Mouse (Mus musculus): ENCODE results near the gene Btbd9. TPM values are rescaled to one million over a fixed set of nuclear protein-coding genes. Genes with fewer than 3 reads are reported as not detected.
"Not testable (repeated sequence)": the region's sequence is repeated elsewhere in the genome, so short reads cannot be mapped to it uniquely, and the experiment has no call there.

Gene Btbd9
- total and polyA plus RNA-seq, 2 experiments from 2014 or later, result 30.3 to 31.0 TPM

- Histone ChIP-seq H3K27me3 (ENCODE audit: control insufficient read depth, insufficient read depth, low read length) (no peaks in the 10 kb centered on the region), H3K4me2 (ENCODE audit: low read depth, low read length) (no peak overlapping the region), H3K36me3 (replicated peaks; ENCODE audit: control insufficient read depth, insufficient read depth, low read length) (peaks cover 6% of the 10 kb centered on the region; the same call in 1 of the 2 replicates), H3K27ac (ENCODE audit: low read depth) (no peak overlapping the region), H3K4me3 (ENCODE audit: low read depth, low read length) (no peak overlapping the region), H3K4me1 (ENCODE audit: control insufficient read depth, insufficient read depth) (0 out of 2 replicates have a peak, but pooled peaks cover 6% of the 10 kb centered on the region), H3K9me3 (replicated peaks; ENCODE audit: control insufficient read depth, low read length) (no peaks in the 10 kb centered on the region), H3K9ac (replicated peaks; ENCODE audit: low read depth, low read length) (no peak overlapping the region)
- no peak for TF ChIP-seq CTCF (IDR thresholded peaks at IDR 0.05; ENCODE audit: low read depth)
- TF ChIP-seq EP300 (IDR thresholded peaks at IDR 0.05; ENCODE audit: low read depth), result no peak
- ATAC-seq (ENCODE audit: insufficient read depth, low read depth) (no peak), DNase-seq (ENCODE audit: low spot score) (no peak)
- WGBS, result 52% methylated on average over 6 of the region's 6 CpGs
Observed at GRCm38 (mm10) chr17:30525405-30526295, 50.6 kb downstream of the Btbd9 start.

DNA sequence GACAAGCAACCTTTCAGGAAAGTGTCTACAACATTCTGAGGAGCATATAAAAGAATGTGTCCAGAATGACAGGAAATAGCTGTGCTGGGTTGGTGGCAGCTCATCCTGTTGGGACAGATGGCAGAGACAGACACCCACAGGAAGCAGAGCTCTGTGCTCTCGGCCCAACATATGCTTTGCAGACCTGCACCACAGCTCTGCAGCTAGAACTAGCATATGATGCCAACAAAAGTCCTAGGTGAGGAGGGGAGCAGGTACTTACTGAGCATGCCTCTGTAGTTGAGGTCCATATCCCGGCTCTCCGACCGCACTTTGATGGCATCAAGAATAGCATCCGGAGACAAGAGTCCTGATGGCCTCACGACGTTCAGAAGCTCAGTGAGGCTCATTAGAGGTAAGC, 51.8 kb downstream of the Btbd9 start:
- no peak overlapping the region for H3K27ac ChIP-seq (ENCODE audit: low read depth)
- no peaks in the 10 kb centered on the region for H3K27me3 ChIP-seq (ENCODE audit: control insufficient read depth, insufficient read depth, low read length)
- TF ChIP-seq CTCF (IDR thresholded peaks at IDR 0.05; ENCODE audit: low read depth) (no peak), EP300 (IDR thresholded peaks at IDR 0.05; ENCODE audit: low read depth) (no peak)
- H3K9ac ChIP-seq (replicated peaks; ENCODE audit: low read depth, low read length), result no peak overlapping the region
- H3K36me3 ChIP-seq (replicated peaks; ENCODE audit: control insufficient read depth, insufficient read depth, low read length), result peaks cover 6% of the 10 kb centered on the region; the same call in 1 of the 2 replicates
- ATAC-seq (ENCODE audit: insufficient read depth, low read depth), result no peak
- DNase-seq (ENCODE audit: low spot score), result no peak
- WGBS, result 78% methylated on average over 7 of the region's 7 CpGs
- no peak overlapping the region for H3K4me2 ChIP-seq (ENCODE audit: low read depth, low read length)
- H3K4me3 ChIP-seq (ENCODE audit: low read depth, low read length), result no peak overlapping the region
- no peaks in the 10 kb centered on the region for H3K9me3 ChIP-seq (replicated peaks; ENCODE audit: control insufficient read depth, low read length)
- H3K4me1 ChIP-seq (ENCODE audit: control insufficient read depth, insufficient read depth), result 0 out of 2 replicates have a peak, but pooled peaks cover 6% of the 10 kb centered on the region

- Histone ChIP-seq H3K9me3 (replicated peaks; ENCODE audit: control insufficient read depth, low read length) (no peaks in the 10 kb centered on the region), H3K36me3 (replicated peaks; ENCODE audit: control insufficient read depth, insufficient read depth, low read length) (peaks cover 6% of the 10 kb centered on the region; the same call in 1 of the 2 replicates), H3K4me1 (ENCODE audit: control insufficient read depth, insufficient read depth) (0 out of 2 replicates have a peak, but pooled peaks cover 6% of the 10 kb centered on the region), H3K27ac (ENCODE audit: low read depth) (no peak overlapping the region), H3K4me3 (ENCODE audit: low read depth, low read length) (no peak overlapping the region), H3K4me2 (ENCODE audit: low read depth, low read length) (no peak overlapping the region), H3K27me3 (ENCODE audit: control insufficient read depth, insufficient read depth, low read length) (no peaks in the 10 kb centered on the region), H3K9ac (replicated peaks; ENCODE audit: low read depth, low read length) (no peak overlapping the region)
- DNase-seq (ENCODE audit: low spot score) (no peak), ATAC-seq (ENCODE audit: insufficient read depth, low read depth) (no peak)
- TF ChIP-seq EP300 (IDR thresholded peaks at IDR 0.05; ENCODE audit: low read depth) (no peak), CTCF (IDR thresholded peaks at IDR 0.05; ENCODE audit: low read depth) (no peak)
- WGBS, result 57% methylated on average over 2 of the region's 2 CpGs
Observed at GRCm38 (mm10) chr17:30523783-30524182, 52.5 kb downstream of the Btbd9 start.

GRCm38 (mm10) chr17:30522406-30523078, 53.7 kb downstream of the Btbd9 start:
- Histone ChIP-seq H3K9ac (replicated peaks; ENCODE audit: low read depth, low read length) (no peak overlapping the region), H3K27me3 (ENCODE audit: control insufficient read depth, insufficient read depth, low read length) (no peaks in the 10 kb centered on the region)
- TF ChIP-seq CTCF (IDR thresholded peaks at IDR 0.05; ENCODE audit: low read depth) (no peak), EP300 (IDR thresholded peaks at IDR 0.05; ENCODE audit: low read depth) (no peak)

GRCm38 (mm10) chr17:30519172-30519512, 57.1 kb downstream of the Btbd9 start:
- not testable (repeated sequence) for H3K4me3 ChIP-seq (ENCODE audit: low read depth, low read length); H3K4me2 ChIP-seq (ENCODE audit: low read depth, low read length); H3K9me3 ChIP-seq (replicated peaks; ENCODE audit: control insufficient read depth, low read length); H3K9ac ChIP-seq (replicated peaks; ENCODE audit: low read depth, low read length); DNase-seq (ENCODE audit: low spot score); H3K4me1 ChIP-seq (ENCODE audit: control insufficient read depth, insufficient read depth); H3K27ac ChIP-seq (ENCODE audit: low read depth); ATAC-seq (ENCODE audit: insufficient read depth, low read depth); H3K27me3 ChIP-seq (ENCODE audit: control insufficient read depth, insufficient read depth, low read length)
- H3K36me3 ChIP-seq (replicated peaks; ENCODE audit: control insufficient read depth, insufficient read depth, low read length), result peaks cover 18% of the 10 kb centered on the region
- WGBS, result 68% methylated on average over 2 of the region's 2 CpGs

More at GRCm38 (mm10) chr17:30522406-30523078, 53.7 kb downstream of the Btbd9 start:
- Histone ChIP-seq H3K4me2 (ENCODE audit: low read depth, low read length) (no peak overlapping the region), H3K27ac (ENCODE audit: low read depth) (no peak overlapping the region), H3K36me3 (replicated peaks; ENCODE audit: control insufficient read depth, insufficient read depth, low read length) (no peaks in the 10 kb centered on the region; the same call in 1 of the 2 replicates), H3K4me1 (ENCODE audit: control insufficient read depth, insufficient read depth) (0 out of 2 replicates have a peak, but pooled peaks cover 6% of the 10 kb centered on the region), H3K4me3 (ENCODE audit: low read depth, low read length) (no peak overlapping the region), H3K9me3 (replicated peaks; ENCODE audit: control insufficient read depth, low read length) (no peaks in the 10 kb centered on the region)
- no peak for DNase-seq (ENCODE audit: low spot score)
- ATAC-seq (ENCODE audit: insufficient read depth, low read depth), result no peak
- WGBS, result 92% methylated on average over 9 of the region's 9 CpGs

Data from heart, postnatal 0 days (tissue).